Mouse (Mus musculus): ENCODE results near the gene Zan.

The Zan gene

GRCm38 (mm10) chr5:137419105-137419504 lies 57.8 kb downstream of the Zan start:
- DNase-seq (ENCODE audit: low read depth, low spot score): no peak

GRCm38 (mm10) chr5:137414253-137414652 lies 62.6 kb downstream of the Zan start:
- no peak for DNase-seq (ENCODE audit: low read depth, low spot score)

- DNase-seq (ENCODE audit: low read depth, low spot score): no peak
Observed at GRCm38 (mm10) chr5:137411235-137411634, 65.6 kb downstream of the Zan start.

- no peak for DNase-seq (ENCODE audit: low read depth, low spot score)
Observed at GRCm38 (mm10) chr5:137410549-137410948, 66.3 kb downstream of the Zan start.

GRCm38 (mm10) chr5:137410066-137410465 lies 66.8 kb downstream of the Zan start:
- no peak for DNase-seq (ENCODE audit: low read depth, low spot score)

GRCm38 (mm10) chr5:137409451-137409850 lies 67.4 kb downstream of the Zan start:
- peak; percentile 23 for DNase-seq (ENCODE audit: low read depth, low spot score)

GRCm38 (mm10) chr5:137404081-137404480 lies 72.8 kb downstream of the Zan start:
- no peak for DNase-seq (ENCODE audit: low read depth, low spot score)

- DNase-seq (ENCODE audit: low read depth, low spot score): no peak
Observed at GRCm38 (mm10) chr5:137394456-137394855, 82.4 kb downstream of the Zan start.

GRCm38 (mm10) chr5:137391641-137392040 lies 85.2 kb downstream of the Zan start:
- DNase-seq (ENCODE audit: low read depth, low spot score): no peak

- no peak for DNase-seq (ENCODE audit: low read depth, low spot score)
Observed at GRCm38 (mm10) chr5:137386712-137387111, 90.2 kb downstream of the Zan start.

- DNase-seq (ENCODE audit: low read depth, low spot score): no peak
Observed at GRCm38 (mm10) chr5:137383441-137383840, 93.4 kb downstream of the Zan start.

GRCm38 (mm10) chr5:137381152-137381551 lies 95.7 kb downstream of the Zan start:
- peak; percentile 63 for DNase-seq (ENCODE audit: low read depth, low spot score)

GRCm38 (mm10) chr5:137377603-137378002 lies 99.3 kb downstream of the Zan start:
- no peak for DNase-seq (ENCODE audit: low read depth, low spot score)

GRCm38 (mm10) chr5:137377176-137377575 lies 99.7 kb downstream of the Zan start:
- DNase-seq (ENCODE audit: low read depth, low spot score): no peak

- peak; percentile 10 for DNase-seq (ENCODE audit: low read depth, low spot score)
Observed at GRCm38 (mm10) chr5:137376722-137377121, 100.1 kb downstream of the Zan start.

GRCm38 (mm10) chr5:137376198-137376597 lies 100.7 kb downstream of the Zan start:
- peak; percentile 24 for DNase-seq (ENCODE audit: low read depth, low spot score)

- no peak for DNase-seq (ENCODE audit: low read depth, low spot score)
Observed at GRCm38 (mm10) chr5:137375627-137376026, 101.2 kb downstream of the Zan start.

GRCm38 (mm10) chr5:137374521-137375080 lies 102.3 kb downstream of the Zan start:
- DNase-seq (ENCODE audit: low read depth, low spot score): no peak

- no peak for DNase-seq (ENCODE audit: low read depth, low spot score)
Observed at GRCm38 (mm10) chr5:137373371-137373950, 103.4 kb downstream of the Zan start.

GRCm38 (mm10) chr5:137369665-137370064 lies 107.2 kb downstream of the Zan start:
- no peak for DNase-seq (ENCODE audit: low read depth, low spot score)

GRCm38 (mm10) chr5:137358382-137358781 lies 118.5 kb downstream of the Zan start:
- DNase-seq (ENCODE audit: low read depth, low spot score): no peak

- DNase-seq (ENCODE audit: low read depth, low spot score): no peak
Observed at GRCm38 (mm10) chr5:137354091-137354490, 122.8 kb downstream of the Zan start.

Data from brain, adult 2 months (tissue).